Mouse (Mus musculus): ENCODE data around the gene Cx3cr1. TPM values are rescaled to one million over a fixed set of nuclear protein-coding genes. Genes with fewer than 3 reads are reported as not detected.
A peak's percentile ranks its signal among the peaks of the same experiment; 100 is the strongest.

The Cx3cr1 gene
- polyA plus RNA-seq, 1 experiment: 3.9 TPM

- Histone ChIP-seq H3K36me3 (ENCODE audit: control insufficient read depth, insufficient read depth, low read length) (no peaks in the 10 kb centered on the region), H3K27me3 (ENCODE audit: control insufficient read depth, insufficient read depth, low read length) (no peaks in the 10 kb centered on the region), H3K4me1 (ENCODE audit: control insufficient read depth, insufficient read depth, insufficient read length, low read length) (no peaks in the 10 kb centered on the region), H3K4me3 (ENCODE audit: low read depth, low read length) (no peak overlapping the region), H3K27ac (ENCODE audit: insufficient read depth, low read depth, low read length) (no peak overlapping the region)
- TF ChIP-seq CTCF (IDR thresholded peaks at IDR 0.05; ENCODE audit: extremely low read depth, insufficient read length, insufficient replicate concordance, low read depth, low read length) (peak; percentile 87), POLR2A (IDR thresholded peaks at IDR 0.05; ENCODE audit: low read depth, low read length) (no peak)
- WGBS: 3% methylated on average over 3 of the region's 3 CpGs
Observed at GRCm38 (mm10) chr9:120073169-120073568, 3.5 kb upstream of the Cx3cr1 start.

- no peak overlapping the region for H3K4me3 ChIP-seq (ENCODE audit: low read depth, low read length)
- no peaks in the 10 kb centered on the region for H3K27me3 ChIP-seq (ENCODE audit: control insufficient read depth, insufficient read depth, low read length)
- no peak overlapping the region for H3K27ac ChIP-seq (ENCODE audit: insufficient read depth, low read depth, low read length)
- no peaks in the 10 kb centered on the region for H3K4me1 ChIP-seq (ENCODE audit: control insufficient read depth, insufficient read depth, insufficient read length, low read length)
- H3K36me3 ChIP-seq (ENCODE audit: control insufficient read depth, insufficient read depth, low read length): no peaks in the 10 kb centered on the region
- WGBS: 71% methylated on average over 2 of the region's 2 CpGs
- TF ChIP-seq CTCF (IDR thresholded peaks at IDR 0.05; ENCODE audit: extremely low read depth, insufficient read length, insufficient replicate concordance, low read depth, low read length) (no peak), POLR2A (IDR thresholded peaks at IDR 0.05; ENCODE audit: low read depth, low read length) (no peak)
Observed at GRCm38 (mm10) chr9:120071251-120071650, 1.6 kb upstream of the Cx3cr1 start.

- no peaks in the 10 kb centered on the region for H3K27me3 ChIP-seq (ENCODE audit: control insufficient read depth, insufficient read depth, low read length)
- no peaks in the 10 kb centered on the region for H3K36me3 ChIP-seq (ENCODE audit: control insufficient read depth, insufficient read depth, low read length)
- no peaks in the 10 kb centered on the region for H3K4me1 ChIP-seq (ENCODE audit: control insufficient read depth, insufficient read depth, insufficient read length, low read length)
- no peak overlapping the region for H3K27ac ChIP-seq (ENCODE audit: insufficient read depth, low read depth, low read length)
- TF ChIP-seq CTCF (IDR thresholded peaks at IDR 0.05; ENCODE audit: extremely low read depth, insufficient read length, insufficient replicate concordance, low read depth, low read length) (no peak), POLR2A (IDR thresholded peaks at IDR 0.05; ENCODE audit: low read depth, low read length) (no peak)
- WGBS: 12% methylated on average over 10 of the region's 10 CpGs
- peak overlapping the region; percentile 5; the same call in 1 of the 2 replicates for H3K4me3 ChIP-seq (ENCODE audit: low read depth, low read length)
Observed at GRCm38 (mm10) chr9:120068047-120068446, 1.6 kb downstream of the Cx3cr1 start.

DNA sequence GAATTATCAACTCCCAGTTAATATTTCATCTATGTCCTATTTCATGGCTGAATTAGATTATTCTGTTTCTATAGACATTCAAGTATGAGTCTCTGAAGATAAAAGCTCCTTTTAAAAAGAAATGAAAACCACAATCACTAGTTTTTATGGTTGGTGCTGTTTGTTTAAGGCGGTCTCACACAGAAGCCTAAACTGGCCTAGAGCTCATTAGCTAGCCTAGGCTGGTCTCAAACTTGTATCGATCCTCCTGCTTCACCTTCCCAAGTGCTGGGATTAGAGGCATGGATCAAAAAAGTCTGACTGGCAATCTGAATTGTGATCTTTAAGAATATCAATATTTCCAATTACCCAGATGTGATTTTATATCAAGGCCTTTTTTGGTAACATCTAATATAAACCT, 2.1 kb downstream of the Cx3cr1 start:
- Histone ChIP-seq H3K36me3 (ENCODE audit: control insufficient read depth, insufficient read depth, low read length) (no peaks in the 10 kb centered on the region), H3K4me3 (ENCODE audit: low read depth, low read length) (no peak overlapping the region), H3K4me1 (ENCODE audit: control insufficient read depth, insufficient read depth, insufficient read length, low read length) (no peaks in the 10 kb centered on the region), H3K27ac (ENCODE audit: insufficient read depth, low read depth, low read length) (no peak overlapping the region), H3K27me3 (ENCODE audit: control insufficient read depth, insufficient read depth, low read length) (no peaks in the 10 kb centered on the region)
- 17% methylated on average over 2 of the region's 2 CpGs for WGBS
- TF ChIP-seq CTCF (IDR thresholded peaks at IDR 0.05; ENCODE audit: extremely low read depth, insufficient read length, insufficient replicate concordance, low read depth, low read length) (no peak), POLR2A (IDR thresholded peaks at IDR 0.05; ENCODE audit: low read depth, low read length) (no peak)

- no peaks in the 10 kb centered on the region for H3K27me3 ChIP-seq (ENCODE audit: control insufficient read depth, insufficient read depth, low read length)
- no peaks in the 10 kb centered on the region for H3K4me1 ChIP-seq (ENCODE audit: control insufficient read depth, insufficient read depth, insufficient read length, low read length)
- 78% methylated on average over 4 of the region's 4 CpGs for WGBS
- H3K36me3 ChIP-seq (ENCODE audit: control insufficient read depth, insufficient read depth, low read length): no peaks in the 10 kb centered on the region
- H3K27ac ChIP-seq (ENCODE audit: insufficient read depth, low read depth, low read length): no peak overlapping the region
- TF ChIP-seq CTCF (IDR thresholded peaks at IDR 0.05; ENCODE audit: extremely low read depth, insufficient read length, insufficient replicate concordance, low read depth, low read length) (no peak), POLR2A (IDR thresholded peaks at IDR 0.05; ENCODE audit: low read depth, low read length) (no peak)
- H3K4me3 ChIP-seq (ENCODE audit: low read depth, low read length): no peak overlapping the region
Observed at GRCm38 (mm10) chr9:120064317-120064716, 5.4 kb downstream of the Cx3cr1 start.

- TF ChIP-seq POLR2A (IDR thresholded peaks at IDR 0.05; ENCODE audit: low read depth, low read length): no peak
- TF ChIP-seq CTCF (IDR thresholded peaks at IDR 0.05; ENCODE audit: extremely low read depth, insufficient read length, insufficient replicate concordance, low read depth, low read length): no peak
- 0 out of 2 replicates have a peak, but pooled peaks cover 3% of the 10 kb centered on the region for H3K4me1 ChIP-seq (ENCODE audit: control insufficient read depth, insufficient read depth, insufficient read length, low read length)
- no peak overlapping the region for H3K4me3 ChIP-seq (ENCODE audit: low read depth, low read length)
- H3K27ac ChIP-seq (ENCODE audit: insufficient read depth, low read depth, low read length): no peak overlapping the region
- 59% methylated on average over 3 of the region's 3 CpGs for WGBS
- no peaks in the 10 kb centered on the region for H3K27me3 ChIP-seq (ENCODE audit: control insufficient read depth, insufficient read depth, low read length)
- no peaks in the 10 kb centered on the region for H3K36me3 ChIP-seq (ENCODE audit: control insufficient read depth, insufficient read depth, low read length)
Observed at GRCm38 (mm10) chr9:120058730-120059129, 10.9 kb downstream of the Cx3cr1 start.

DNA sequence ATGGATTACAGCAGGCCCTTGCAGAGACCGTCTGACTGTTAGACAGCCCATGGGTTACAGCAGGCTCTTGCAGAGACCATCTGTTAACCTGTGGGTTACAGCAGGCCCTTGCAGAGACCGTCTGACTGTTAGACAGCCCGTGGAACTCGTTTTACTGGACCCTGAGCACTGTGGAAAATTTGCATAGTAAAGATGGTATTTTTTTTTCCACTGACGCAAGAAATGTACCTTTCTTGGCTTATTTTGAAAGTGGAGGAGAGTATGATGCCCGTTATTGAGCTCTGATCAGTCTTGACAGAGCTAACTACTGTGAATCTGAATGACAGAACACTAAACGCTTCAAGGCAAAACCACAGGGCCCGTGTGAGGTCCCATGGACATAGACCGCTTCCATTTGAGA, 13.5 kb downstream of the Cx3cr1 start:
- Histone ChIP-seq H3K27ac (ENCODE audit: insufficient read depth, low read depth, low read length) (no peak overlapping the region), H3K27me3 (ENCODE audit: control insufficient read depth, insufficient read depth, low read length) (no peaks in the 10 kb centered on the region), H3K4me1 (ENCODE audit: control insufficient read depth, insufficient read depth, insufficient read length, low read length) (0 out of 2 replicates have a peak, but pooled peaks cover 3% of the 10 kb centered on the region), H3K4me3 (ENCODE audit: low read depth, low read length) (no peak overlapping the region), H3K36me3 (ENCODE audit: control insufficient read depth, insufficient read depth, low read length) (no peaks in the 10 kb centered on the region)
- whole genome bisulfite sequencing: 80% methylated on average over 9 of the region's 9 CpGs
- no peak for TF ChIP-seq POLR2A (IDR thresholded peaks at IDR 0.05; ENCODE audit: low read depth, low read length)
- TF ChIP-seq CTCF (IDR thresholded peaks at IDR 0.05; ENCODE audit: extremely low read depth, insufficient read length, insufficient replicate concordance, low read depth, low read length): no peak

All from small intestine, adult 2 months (tissue).